In the genomic region with DNA sequence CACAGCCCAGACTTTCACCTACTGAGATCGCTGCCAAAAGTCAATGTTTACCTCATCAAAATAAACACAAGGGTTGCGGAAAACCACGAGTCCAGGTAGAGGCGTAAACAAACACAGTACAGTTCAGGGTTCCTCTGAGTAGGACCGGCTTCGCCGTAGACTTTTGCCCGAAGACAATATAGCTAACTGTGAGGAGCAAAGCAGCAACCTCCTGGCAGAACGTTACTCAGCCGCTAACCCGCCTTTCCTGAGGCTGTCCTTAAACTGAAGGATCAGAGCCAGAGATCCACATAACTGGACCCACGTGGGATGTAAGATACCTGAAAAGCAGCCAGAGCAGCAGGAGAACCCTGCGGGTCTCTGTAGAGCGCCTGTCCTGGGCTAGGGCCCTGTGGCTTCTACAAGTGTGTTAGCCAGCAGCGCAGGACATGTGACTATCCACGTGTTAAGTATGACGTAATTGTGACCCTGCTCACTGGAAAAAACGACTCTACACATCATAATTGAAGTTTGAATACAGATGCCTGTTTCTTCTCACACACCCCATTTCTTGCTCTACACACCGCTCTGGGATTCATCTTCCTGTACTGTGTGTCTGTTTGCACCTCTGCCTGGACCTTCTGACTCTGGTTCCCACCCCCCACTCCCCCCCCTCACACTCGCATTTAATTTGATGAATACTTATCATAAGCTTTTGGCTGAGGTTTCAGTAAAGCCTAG, we compare ENCODE assay signal across 11 mouse cellular contexts.
A peak's percentile ranks its signal among the peaks of the same experiment; 100 is the strongest.
DNase-seq lines count a peak whose midpoint lies in the region; ATAC-seq and TF ChIP-seq lines count a peak whose summit lies in the region.
"Had no signal": no experiment of that assay in that cellular context is flagged by ENCODE, and none has a peak within 500 bp of the region (broad histone marks: within the 10 kb centered on the region; RNA-seq: fewer than 3 reads in every experiment).

No protein-coding gene starts in this region.

- TF ChIP-seq EP300 in stomach, postnatal 0 days (optimal IDR thresholded peaks at IDR 0.05), result no peak

- no peak for TF ChIP-seq CTCF in stomach, postnatal 0 days (IDR thresholded peaks at IDR 0.05; ENCODE audit: low read depth)

- no peak overlapping the region for H3K4me2 ChIP-seq in stomach, postnatal 0 days (replicated peaks; ENCODE audit: low read depth)
- H3K4me2 ChIP-seq: heart, embryonic 13.5 days had no signal

- peak overlapping the region; percentile 93 for H3K27ac ChIP-seq in brown adipose tissue, adult 24 weeks (replicated peaks; ENCODE audit: low read depth, low read length)
- peak overlapping the region; percentile 46 for H3K27ac ChIP-seq in limb, embryonic 10.5 days
- H3K27ac ChIP-seq in stomach, postnatal 0 days (replicated peaks), result no peak overlapping the region; the same call in 1 of the 2 replicates
- H3K27ac ChIP-seq: heart, embryonic 13.5 days had no signal

- peak overlapping the region; percentile 36 for H3K4me3 ChIP-seq in brown adipose tissue, adult 24 weeks (ENCODE audit: insufficient read depth, low read depth, low read length)
- no peak overlapping the region for H3K4me3 ChIP-seq in limb, embryonic 10.5 days
- H3K4me3 ChIP-seq in stomach, postnatal 0 days (ENCODE audit: low read depth, low read length), result no peak overlapping the region
- H3K4me3 ChIP-seq: heart, embryonic 13.5 days had no signal

- H3K27me3 ChIP-seq in limb, embryonic 10.5 days (ENCODE audit: low read depth, poor library complexity, severe bottlenecking), result no peaks in the 10 kb centered on the region
- H3K27me3 ChIP-seq in stomach, postnatal 0 days (ENCODE audit: control insufficient read depth, insufficient read depth, low read length), result no peaks in the 10 kb centered on the region
- H3K27me3 ChIP-seq: heart, embryonic 13.5 days; Patski had no signal

- H3K9me3 ChIP-seq in limb, embryonic 10.5 days (replicated peaks), result no peaks in the 10 kb centered on the region
- no peaks in the 10 kb centered on the region for H3K9me3 ChIP-seq in stomach, postnatal 0 days (ENCODE audit: control insufficient read depth, low read length)
- H3K9me3 ChIP-seq: heart, embryonic 13.5 days had no signal

- peak; percentile 52 to 71 for DNase-seq in kidney, adult 8-10 months
- DNase-seq in kidney, postnatal 4 days, result no peak
- no peak for DNase-seq in limb, embryonic 10.5 days (ENCODE audit: low spot score)
- peak; percentile 25 for DNase-seq in stomach, postnatal 0 days (ENCODE audit: low spot score)
- DNase-seq in right cerebral cortex, postnatal 36 days (ENCODE audit: low spot score in 2 of 2), result no peak
- DNase-seq: embryo, embryonic 11 days; thymus, postnatal 14 days had no signal

- WGBS in limb, embryonic 10.5 days, result 90% methylated on average over 20 of the region's 20 CpGs
- WGBS in stomach, postnatal 0 days, result 51% methylated on average over 20 of the region's 20 CpGs

- ATAC-seq in stomach, postnatal 0 days (ENCODE audit: low FRiP score, low TSS enrichment), result peak; percentile 79
- no peak for ATAC-seq in CD4-positive, CD25-positive, alpha-beta regulatory T cell, adult 4 months
- ATAC-seq: Patski had no signal

- H3K36me3 ChIP-seq in limb, embryonic 10.5 days, result no peaks in the 10 kb centered on the region
- H3K36me3 ChIP-seq in stomach, postnatal 0 days (ENCODE audit: control insufficient read depth, insufficient read depth, low read length), result no peaks in the 10 kb centered on the region
- H3K36me3 ChIP-seq: heart, embryonic 13.5 days had no signal

- no peaks in the 10 kb centered on the region for H3K4me1 ChIP-seq in brown adipose tissue, adult 24 weeks (ENCODE audit: control insufficient read depth, insufficient read depth, insufficient read length, low read length)
- peaks cover 47% of the 10 kb centered on the region for H3K4me1 ChIP-seq in limb, embryonic 10.5 days
- no peaks in the 10 kb centered on the region for H3K4me1 ChIP-seq in stomach, postnatal 0 days (replicated peaks; ENCODE audit: control insufficient read depth, insufficient read depth)

- H3K9ac ChIP-seq in stomach, postnatal 0 days (ENCODE audit: low read length), result peak overlapping the region; percentile 13; the same call in 1 of the 2 replicates
- H3K9ac ChIP-seq: heart, embryonic 13.5 days had no signal

Comparison
In these comparisons a context has a peak if more than half of its experiments do, and no peak if none do; other contexts are left out.
1. DNase-seq: peak in kidney, adult 8-10 months (2 of 2) and stomach, postnatal 0 days (single experiment); none in kidney, postnatal 4 days (0 of 2), limb, embryonic 10.5 days (single experiment) and right cerebral cortex, postnatal 36 days (0 of 2).